Mouse (Mus musculus): ENCODE measurements around the gene Clgn.

The Clgn gene

DNA sequence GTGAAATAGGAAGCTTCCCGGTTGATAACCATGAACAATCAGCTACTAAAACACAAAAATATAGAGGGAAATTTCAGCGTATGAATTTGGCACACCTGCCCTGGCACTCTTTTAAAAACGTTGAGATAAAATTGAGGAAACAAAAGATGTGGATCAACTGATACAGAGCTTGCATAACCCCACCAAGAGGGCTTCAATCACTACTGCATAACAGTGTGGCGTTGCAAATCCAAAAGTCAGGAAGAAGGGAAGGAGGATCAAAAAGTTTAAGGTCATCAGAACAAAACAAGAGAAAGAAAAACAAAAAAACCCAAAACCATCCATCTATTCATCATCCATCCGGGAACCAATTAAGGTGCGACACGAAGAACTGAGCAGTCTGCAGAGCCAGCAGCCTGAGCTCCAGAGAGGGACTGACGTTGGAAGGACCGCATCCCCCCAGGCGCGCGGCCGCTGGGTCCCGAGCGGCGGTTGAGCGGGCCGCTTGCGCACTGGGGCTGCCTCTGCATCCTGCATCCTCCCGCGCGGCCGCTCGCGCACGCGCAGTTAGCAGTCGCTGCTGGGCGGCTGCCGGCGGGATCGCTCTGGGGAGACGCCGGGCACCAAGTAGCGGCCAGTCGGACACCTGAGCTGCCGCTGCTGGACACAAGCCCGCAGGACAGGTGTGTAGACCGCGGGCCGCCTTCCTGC, at the start of gene Clgn:
Gene Clgn, plus strand, starts transcription at position 552 of the 690 bp plus-strand sequence.
- DNase-seq: peak; percentile 5

DNA sequence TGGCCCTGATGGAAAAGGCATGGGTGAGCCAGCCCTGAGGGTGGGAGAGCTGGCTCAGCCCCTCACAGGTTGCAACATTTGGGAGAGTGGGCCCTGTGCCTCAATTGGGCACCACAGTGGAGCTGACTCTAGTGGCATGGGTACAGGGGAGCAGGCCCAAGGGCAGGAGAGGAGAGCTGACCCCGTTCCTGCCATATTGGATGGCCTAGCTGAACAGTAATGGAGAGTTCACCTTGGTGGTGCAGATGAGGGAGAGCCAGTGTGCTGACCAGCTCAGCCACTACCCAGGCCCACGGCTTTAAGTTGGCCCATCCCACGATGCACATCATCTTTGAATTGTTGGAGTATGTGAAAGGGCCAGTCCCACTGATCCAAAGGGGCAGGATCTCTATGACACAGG, 47.6 kb upstream of the Clgn start:
- DNase-seq: no peak

DNA sequence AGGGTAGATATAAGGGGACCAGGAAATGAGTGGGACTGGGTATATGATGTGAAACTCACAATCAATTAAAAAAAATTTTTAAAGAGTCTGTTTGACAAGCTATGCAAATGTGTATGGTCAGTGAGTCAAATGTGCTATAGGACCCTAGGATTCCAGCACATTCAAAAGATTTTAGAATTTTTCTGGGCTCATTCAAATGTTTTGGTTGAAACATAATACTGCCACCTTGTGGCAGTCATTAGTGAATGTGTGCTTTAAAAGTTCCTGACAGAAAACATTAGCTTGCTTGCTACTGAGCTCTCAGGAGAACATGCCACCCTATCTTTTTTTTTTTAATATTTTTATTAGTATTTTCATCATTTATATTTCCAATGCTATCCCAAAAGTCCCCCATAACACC, 47.0 kb upstream of the Clgn start:
- peak; percentile 41 for DNase-seq

DNA sequence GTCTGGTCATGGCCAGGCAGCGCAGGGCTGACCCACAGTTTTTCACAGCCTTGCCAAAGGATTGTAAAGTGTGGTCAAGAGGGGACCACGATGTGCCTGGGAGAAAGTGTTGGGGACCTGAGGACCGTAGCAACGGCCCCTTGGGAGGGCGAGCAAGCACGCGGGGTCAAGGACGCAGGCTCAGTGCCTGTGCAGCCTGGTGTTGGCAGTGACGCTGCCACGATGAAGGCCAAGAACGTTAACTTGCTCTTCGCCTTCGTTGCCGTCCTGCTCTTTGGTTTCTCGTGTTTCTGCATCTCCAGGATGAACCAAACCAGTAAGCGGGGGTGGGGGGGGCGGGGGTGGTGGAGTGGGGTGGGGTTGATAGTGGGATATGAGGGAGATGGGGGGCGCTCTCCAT, 41.4 kb upstream of the Clgn start, which contains the start of gene Mgat4d:
Gene Mgat4d, plus strand, starts transcription at position 209 of the 400 bp plus-strand sequence.
- DNase-seq: no peak

DNA sequence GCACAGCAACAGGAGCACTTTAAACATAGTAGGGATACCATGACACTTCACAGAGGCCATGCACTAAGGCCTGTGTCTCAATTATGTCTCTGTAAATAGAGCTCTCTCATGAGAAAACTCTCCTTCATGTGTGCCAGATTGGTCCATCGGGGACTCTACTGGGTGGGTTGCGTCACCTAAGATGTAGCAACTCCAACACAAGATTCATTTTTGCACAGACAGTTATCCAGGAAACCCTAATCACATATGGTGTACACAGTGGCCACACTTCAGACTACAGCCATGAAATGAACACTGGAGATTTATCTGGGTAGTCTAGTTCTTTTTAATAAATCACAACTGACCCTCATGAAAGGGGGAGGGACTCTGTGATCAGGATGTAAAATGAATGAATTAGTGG, 38.4 kb upstream of the Clgn start:
- DNase-seq: no peak

DNA sequence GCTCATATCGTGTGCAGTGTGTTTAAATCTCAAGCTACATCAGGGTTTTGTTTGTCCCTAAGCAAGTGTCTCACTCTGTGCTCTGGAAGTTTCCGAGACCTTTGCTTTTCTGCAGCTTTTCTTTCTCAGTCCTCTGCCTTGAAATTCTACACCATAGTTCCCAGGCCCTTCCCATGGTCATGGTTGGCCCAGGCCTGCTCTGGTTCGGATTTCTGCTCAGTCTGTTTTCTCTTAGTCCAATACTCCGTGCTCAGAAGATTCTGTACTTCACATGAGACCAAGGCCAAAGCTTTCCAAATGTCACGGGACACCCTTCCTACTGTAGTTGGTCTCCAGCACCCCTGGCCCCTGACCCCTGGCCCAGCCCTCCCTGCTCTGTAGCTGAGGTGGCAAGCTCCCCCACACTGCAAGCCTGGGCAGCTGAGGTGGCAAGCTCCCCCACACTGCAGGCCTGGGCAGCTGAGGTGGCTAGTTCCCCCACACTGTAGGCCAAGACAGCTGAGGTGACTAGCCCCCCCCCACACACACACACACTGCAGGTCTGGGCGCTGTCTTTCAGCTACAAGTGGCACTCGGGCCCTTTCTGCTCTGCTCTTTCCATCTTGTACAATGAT, 26.4 kb upstream of the Clgn start:
- DNase-seq: no peak

DNA sequence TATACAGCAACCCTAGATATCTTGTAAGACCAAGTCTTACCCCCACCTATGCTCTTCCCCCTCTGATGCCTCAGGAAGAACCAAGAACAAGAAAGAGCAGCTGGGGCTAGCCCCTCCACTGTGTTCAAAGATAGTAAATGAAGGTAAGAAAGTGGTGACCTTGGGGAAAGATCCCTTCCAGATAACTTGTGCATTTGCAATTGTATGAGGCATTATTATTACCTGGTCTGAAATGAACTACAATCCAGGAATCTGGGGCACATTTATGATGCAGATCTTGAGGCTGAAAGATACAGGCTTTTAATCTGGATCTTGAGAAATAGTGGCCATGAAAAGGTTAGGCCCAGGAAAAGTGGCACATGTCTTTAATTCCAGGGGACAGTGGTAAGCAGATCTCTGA, 12.4 kb upstream of the Clgn start:
- no peak for DNase-seq

DNA sequence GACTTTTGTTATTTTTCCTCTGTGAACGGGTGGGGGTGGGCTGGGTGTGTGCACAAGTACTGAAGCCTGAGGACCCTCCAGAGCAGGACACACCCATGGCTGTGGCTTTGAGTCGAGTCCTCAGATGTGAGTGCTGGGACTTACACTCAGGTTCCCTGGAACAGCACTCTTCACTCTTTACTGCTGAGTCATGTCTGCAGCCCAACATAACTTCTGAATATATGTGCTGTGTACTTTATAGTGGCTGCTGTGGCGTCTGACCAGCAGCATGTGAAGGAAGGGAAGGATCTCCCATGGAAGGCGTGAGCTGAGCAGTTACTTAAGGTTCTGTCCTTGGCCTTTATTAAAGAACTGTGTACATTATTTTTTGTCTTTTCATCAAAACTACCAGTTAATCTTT, 9.5 kb upstream of the Clgn start:
- no peak for DNase-seq

DNA sequence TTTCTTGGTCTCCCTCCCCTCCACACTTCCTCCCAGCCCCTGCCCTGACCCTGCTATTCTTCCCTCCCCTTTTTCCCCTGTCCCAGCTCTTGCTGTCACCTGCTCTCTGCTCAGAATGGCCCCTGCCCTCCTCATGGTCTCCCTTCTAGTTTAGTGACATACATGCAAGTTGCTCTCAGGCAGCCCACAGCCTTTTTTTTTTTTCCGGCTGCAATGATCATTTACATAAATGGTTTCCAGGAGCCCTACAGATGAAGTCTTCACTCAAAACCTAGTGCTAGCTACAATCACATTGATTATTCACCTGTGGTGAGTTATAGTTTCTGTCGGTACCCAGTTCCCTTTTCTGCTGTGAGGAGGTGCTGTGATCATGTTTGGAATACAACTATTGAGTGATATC, 8.7 kb upstream of the Clgn start:
- no peak for DNase-seq

DNA sequence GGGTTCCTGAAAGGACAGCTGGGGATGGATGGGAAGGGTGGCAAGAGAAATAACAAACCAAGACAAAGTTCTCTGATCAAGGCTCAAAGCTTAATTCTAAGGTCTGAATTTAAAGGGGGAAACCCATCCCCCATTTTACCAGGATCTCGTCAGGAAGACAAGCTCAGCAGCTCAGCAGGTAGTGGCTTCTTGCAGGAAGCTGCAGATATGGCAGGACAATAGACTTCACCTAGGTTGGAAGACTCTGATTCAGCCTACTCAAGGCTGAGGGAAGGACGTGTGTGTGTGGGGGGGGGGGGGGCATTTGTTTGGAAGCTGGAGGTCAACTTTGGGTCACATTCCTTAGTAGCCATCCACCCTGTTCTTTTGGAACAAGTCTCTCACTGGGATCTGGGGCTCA, 6.8 kb upstream of the Clgn start:
- no peak for DNase-seq

DNA sequence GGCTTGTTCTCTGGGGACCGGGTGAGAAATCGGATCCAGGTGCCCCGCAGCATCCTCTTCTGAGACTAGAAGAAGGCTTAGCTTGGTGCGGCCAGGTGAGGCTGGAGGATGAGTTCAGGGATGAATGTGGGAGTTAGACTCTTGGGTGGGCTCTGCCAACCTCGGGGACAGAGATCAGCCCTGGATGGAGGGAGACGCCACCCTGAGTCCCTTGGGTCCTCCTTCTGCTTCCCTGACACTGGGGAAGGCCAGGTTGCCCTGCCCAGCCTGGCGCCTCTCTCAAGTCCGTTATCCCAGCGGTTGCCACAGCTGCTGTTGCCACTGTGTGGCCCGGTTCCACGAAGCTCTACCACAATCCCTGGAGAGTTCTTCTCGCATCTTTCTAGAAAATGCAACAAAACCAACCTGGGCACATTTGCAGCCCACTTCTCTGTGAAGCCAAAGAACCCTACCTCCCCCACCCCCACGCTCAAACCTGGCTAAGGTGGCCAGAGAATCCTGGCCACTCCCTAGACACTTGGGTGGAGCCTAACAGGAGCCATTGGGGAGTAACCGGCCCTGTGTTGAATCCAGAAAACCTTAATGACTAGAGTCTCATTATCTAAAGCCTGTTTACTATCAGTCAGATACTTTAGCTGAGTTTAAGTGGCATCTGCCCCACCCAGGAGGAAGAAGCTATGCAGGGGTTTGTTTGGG, 487 bp downstream of the Clgn start:
- DNase-seq: no peak

DNA sequence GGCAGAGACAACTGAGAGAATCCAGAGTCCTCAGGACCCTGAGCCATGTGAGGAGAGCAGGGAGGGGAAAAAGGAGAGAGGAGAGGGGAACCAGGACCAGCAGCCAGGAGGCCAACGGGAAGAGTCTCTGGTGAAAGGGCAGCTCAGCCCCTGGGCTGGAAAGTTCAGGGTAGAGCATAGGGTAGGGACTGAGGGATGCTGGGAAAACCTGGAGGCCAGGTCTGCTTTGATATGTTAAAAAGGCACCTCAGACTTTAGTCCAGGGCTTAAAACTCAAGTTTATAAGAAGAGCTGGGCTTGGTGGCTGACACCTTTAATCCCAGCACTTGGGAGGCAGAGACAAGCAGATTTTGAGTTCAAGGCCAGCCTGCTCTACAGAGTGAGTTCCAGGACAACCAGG, 2.9 kb downstream of the Clgn start:
- DNase-seq: no peak

DNA sequence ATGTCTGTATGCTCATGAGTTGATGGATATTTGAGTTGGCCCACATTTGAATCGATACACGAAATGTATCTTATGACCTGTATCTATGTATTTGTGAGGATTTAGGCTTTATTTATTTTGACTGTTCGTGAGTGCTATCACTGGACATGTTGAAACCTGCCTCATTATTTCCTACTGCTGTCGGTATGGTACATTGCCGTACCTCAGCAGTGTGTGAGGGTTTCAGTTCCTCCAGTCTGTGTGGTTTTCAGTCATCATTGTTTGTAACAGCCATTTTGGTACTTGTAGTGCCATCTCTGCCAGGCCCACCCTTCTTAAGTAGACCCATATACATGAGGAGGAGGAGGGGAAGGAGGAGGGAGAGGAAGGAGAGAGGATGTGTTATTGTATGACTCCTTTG, 4.7 kb downstream of the Clgn start:
- DNase-seq: no peak

DNA sequence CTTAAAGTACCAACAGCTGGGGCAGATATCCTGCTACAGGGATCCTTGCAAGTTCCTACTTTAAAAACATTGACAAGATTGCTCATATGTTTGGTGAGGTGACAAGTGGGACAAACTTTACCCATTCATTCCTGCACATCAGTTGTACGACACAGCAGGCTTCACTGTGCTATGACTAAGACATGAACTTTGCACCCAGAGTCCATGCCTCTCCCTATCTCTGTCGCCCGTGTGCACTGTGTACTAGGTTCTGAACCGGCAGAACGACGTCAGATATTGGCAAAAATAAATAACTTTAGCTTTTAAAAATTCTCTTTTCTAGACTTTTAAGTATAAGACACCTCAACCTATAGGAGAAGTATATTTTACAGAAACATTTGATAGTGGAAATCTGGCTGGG, 7.0 kb downstream of the Clgn start:
- DNase-seq: no peak

DNA sequence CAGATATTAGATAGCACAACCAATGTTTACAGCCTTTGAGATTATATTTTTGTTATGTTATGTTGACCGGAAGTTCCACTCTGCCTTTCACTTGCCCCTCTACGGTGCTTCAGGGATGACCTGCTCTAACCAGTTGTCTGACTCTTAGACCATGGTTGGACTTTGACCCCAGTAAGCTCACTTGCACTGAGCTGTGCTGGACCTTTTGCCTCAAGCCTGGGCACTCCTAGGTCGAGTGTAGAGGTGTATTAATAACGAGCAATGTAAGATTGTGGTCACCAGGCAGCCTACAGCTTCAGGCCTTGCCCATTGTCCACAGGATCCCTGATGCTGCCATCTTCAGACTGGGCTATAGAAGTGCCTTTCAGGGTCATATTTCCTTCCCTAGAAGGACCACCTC, 8.1 kb downstream of the Clgn start:
- no peak for DNase-seq

DNA sequence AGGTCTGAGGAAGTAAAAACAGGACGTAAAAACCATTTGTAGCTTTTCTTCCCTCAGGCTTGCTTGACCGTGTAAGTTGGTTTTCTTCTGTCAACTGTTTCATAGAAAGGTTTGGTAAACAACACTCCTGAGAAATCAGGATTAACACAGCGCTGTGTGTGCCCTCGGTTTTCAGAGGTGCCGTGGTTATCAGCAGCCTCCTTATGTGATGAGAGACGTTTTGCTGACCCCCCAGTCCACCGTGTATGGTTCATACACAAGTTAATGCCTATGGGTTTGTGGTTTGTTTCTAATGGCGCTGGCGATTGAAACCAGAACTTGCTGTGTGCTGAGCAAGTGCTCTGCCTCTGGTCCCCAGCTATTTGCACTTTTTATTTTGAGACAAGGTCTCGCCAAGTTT, 15.9 kb downstream of the Clgn start:
- no peak for DNase-seq

DNA sequence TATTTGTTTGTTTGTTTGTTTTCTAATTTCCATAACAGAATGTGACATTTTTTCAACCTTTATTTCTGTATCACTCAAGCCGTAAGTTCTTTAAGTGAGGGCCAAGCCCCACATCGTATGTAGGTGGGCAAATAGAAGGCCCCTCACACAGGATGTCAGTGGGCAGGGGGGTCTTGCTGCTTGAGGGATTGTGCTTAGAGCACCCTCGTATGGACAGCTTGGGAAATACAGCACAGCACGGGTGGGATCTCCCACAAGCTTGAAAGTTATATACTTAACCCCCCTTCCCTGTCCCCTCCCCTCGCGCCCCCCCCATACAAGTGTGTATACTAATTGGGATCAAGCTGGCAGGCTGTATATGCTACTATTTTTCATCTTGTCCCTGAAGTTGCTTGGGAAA, 17.2 kb downstream of the Clgn start:
- no peak for DNase-seq

DNA sequence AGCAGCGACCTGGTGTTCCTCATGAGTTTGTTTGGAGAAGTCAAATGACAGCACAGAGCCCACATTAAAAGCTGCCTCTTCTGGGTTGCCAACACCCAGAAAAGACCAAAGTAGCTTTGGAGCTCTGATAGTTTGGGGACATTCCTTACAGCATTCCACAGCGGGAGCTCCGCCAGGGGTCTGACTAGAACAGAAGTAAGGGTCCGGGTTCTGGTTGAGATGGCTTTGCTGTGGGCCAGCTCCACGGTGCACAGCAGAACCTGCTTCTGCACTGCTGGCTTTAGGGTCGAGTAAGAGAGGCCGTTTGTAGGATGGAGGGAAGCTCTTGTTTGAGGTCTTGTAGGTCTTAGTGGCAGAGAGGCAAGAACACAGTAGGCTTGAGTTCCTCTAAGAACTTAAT, 18.8 kb downstream of the Clgn start:
- DNase-seq: no peak

DNA sequence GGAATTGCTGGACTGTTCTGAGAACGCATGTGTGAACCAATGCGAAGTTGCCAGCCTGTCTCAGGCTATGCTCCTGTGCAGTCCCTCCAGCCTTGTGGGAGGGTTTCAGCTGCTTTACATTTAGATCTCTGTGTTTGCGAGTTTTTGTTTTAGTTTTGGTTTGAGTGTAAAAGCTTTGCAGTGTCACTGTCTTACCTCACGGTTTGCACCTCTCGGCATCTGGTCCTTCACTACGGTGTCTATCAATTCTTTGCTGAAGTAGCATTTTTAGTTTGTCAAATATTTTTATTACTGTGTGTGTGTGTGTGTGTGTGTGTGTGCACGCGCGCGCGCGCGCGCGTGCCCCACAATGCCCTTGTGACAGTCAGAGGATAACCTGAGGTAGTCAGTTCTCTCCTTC, 27.2 kb downstream of the Clgn start:
- DNase-seq: no peak

DNA sequence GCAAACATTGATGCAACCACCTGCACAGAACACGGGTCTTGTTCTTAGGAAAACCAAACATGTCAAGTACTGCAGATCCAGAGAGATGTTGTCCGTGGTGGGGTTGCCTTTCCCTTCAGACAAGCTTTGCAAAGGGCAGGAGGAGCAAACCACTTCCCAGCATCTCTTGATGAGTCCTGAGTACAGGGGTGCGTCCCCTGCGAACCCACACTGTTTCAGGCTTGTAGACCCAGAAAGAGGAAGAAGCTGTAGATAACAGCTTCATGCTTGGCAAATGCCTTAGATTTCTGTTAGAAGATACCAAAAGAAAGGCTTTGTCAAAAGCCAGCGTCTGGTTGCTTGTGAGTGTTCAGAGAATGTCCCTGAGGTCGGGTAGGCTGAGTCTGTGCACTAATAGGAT, 28.3 kb downstream of the Clgn start:
- DNase-seq: no peak

DNA sequence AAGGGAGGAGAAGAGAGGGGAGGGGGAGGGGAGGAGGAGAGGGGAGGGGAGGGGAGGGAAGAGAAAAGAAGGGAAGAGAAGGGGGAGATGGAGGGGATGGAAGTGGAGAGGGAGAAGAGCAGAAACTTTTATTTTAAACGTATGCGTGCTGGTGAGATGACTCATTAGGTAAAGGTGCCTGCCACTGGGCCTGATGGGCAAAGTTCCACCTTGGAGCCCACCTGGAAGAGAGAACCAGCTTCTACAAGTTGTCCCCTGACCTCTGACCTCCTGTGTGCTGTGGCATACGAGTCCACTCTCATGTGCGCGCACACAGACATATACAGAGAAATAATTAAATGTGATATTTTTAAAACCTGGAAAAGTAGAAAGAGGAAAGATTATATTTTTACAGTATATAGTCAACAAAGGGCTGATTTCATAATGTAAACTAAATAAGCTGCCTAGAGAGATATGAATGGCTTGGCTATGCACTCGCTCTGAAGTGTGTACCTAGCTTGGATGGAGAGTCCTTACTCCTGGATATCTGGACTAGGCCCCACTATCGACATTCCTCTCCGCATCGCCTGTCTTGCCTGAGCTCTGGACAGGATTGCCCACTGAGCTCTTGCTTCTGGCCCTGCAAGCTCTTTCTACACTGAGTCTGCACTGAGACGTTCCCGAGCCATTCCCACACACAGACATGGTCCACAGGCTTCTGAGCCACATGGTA, 29.3 kb downstream of the Clgn start:
- DNase-seq: peak; percentile 47

DNA sequence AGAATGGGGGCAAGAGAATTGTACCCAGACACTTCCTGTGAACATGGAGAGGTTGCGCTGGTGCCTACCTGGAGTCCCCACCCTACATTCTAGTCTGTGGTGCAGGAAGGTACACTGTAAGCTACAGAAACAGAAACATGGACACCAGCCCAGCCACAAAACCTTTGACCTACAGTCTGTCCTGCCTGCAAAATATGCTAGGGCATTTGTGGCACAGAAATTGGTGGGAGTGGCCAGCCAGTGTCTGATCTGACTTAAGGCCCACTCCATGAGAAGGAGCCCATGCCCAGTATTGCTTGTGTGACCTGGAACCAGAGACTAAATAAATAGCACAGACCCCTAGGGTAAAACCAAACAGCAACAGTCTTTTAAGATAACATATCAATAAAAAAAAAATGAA, 31.7 kb downstream of the Clgn start:
- DNase-seq: no peak

DNA sequence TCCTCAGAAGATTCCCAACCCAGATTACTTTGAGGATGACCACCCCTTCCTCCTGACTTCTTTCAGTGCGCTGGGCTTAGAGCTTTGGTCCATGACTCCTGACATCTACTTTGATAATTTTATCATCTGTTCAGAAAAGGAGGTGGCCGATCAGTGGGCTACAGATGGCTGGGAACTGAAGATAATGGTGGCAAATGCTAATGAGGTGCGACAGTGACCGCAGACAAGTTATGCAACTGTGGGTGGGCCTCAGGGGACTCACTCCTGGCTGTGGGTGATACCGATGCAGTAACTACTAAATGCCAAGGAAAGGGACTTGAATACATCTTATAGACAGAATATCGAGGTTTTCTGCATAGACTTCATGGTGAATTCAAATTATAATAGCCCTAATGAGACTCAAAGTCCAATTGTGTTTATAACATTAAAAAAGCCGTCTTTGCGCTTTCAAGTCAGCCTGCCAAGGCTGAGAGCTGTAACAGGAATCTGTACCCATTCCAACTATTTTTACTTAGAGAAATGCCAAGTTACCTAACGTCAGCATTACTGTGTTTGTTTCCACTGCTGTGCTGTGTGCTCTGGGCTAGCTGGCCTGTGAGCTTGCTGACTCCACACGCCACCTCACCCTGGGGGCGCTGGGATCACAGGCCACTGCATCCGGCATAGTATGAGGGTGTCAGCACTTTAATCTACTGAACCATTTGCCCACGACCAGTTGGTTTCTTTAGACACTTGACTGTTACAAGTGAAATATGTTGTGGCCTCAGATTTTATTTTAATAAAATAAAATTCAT, 33.6 kb downstream of the Clgn start:
- peak; percentile 10 for DNase-seq

Data from lung, postnatal 36 days (tissue).